Comparison of ENCODE assay signal across 28 mouse cellular contexts in genomic region chr3:154696611-154697010, GRCm38 (mm10). TPM values are rescaled to one million over a fixed set of nuclear protein-coding genes. Genes with fewer than 3 reads are reported as not detected.
DNase-seq lines count a peak whose midpoint lies in the region; ATAC-seq and TF ChIP-seq lines count a peak whose summit lies in the region.
"Had no signal": no experiment of that assay in that cellular context is flagged by ENCODE, and none has a peak within 500 bp of the region (broad histone marks: within the 10 kb centered on the region; RNA-seq: fewer than 3 reads in every experiment).

No protein-coding gene starts in this region.

- peak; percentile 15 for DNase-seq in embryonic facial prominence, embryonic 14.5 days (ENCODE audit: low spot score)
- DNase-seq in embryonic facial prominence, embryonic 10.5 days (ENCODE audit: low spot score): no peak
- peak; percentile 5 to 38 for DNase-seq in lung, adult 18-20 months
- DNase-seq in lung, postnatal 4 days: no peak
- peak; percentile 18 for DNase-seq in A20 (ENCODE audit: low read depth, low spot score)
- no peak for DNase-seq in limb, embryonic 10.5 days (ENCODE audit: low spot score)
- DNase-seq in hindbrain, postnatal 0 days (ENCODE audit: low spot score): no peak
- DNase-seq in kidney, adult 18-20 months: no peak
- DNase-seq: adrenal gland, adult 8-10 months; adrenal gland, postnatal 25 days; B cell, adult 2 months; cerebellum, adult 11-12 months; cerebellum, adult 8-10 months; cerebellum, postnatal 10 days; cerebellum, postnatal 36 days; embryo, embryonic 11 days; forebrain, postnatal 0 days; gastrocnemius, adult 2 months; gastrocnemius, postnatal 14 days; heart, adult 18-20 months; heart, postnatal 14 days; heart, postnatal 4 days had no signal

- peak; percentile 24; the same call in 1 of the 2 replicates for ATAC-seq in embryonic facial prominence, embryonic 14.5 days (ENCODE audit: low read depth)
- no peak for ATAC-seq in hindbrain, postnatal 0 days
- ATAC-seq: forebrain, embryonic 14.5 days; forebrain, postnatal 0 days had no signal

- no peaks in the 10 kb centered on the region for H3K9me3 ChIP-seq in embryonic facial prominence, embryonic 14.5 days (ENCODE audit: control insufficient read depth, low read length)
- H3K9me3 ChIP-seq in embryonic facial prominence, embryonic 10.5 days: no peaks in the 10 kb centered on the region
- no peaks in the 10 kb centered on the region for H3K9me3 ChIP-seq in limb, embryonic 10.5 days (replicated peaks)
- H3K9me3 ChIP-seq in hindbrain, postnatal 0 days (ENCODE audit: low read length): no peaks in the 10 kb centered on the region
- H3K9me3 ChIP-seq: embryonic facial prominence, embryonic 15.5 days; heart, embryonic 10.5 days; heart, embryonic 13.5 days; hindbrain, embryonic 15.5 days had no signal

- H3K9ac ChIP-seq in embryonic facial prominence, embryonic 14.5 days (ENCODE audit: low read depth, low read length): no peak overlapping the region
- H3K9ac ChIP-seq in hindbrain, postnatal 0 days (replicated peaks; ENCODE audit: low read length): no peak overlapping the region
- H3K9ac ChIP-seq: embryonic facial prominence, embryonic 15.5 days; forebrain, postnatal 0 days; heart, embryonic 13.5 days; hindbrain, embryonic 15.5 days had no signal

- no peak overlapping the region for H3K4me3 ChIP-seq in embryonic facial prominence, embryonic 14.5 days (ENCODE audit: low read depth, low read length)
- H3K4me3 ChIP-seq in embryonic facial prominence, embryonic 10.5 days: no peak overlapping the region
- H3K4me3 ChIP-seq in limb, embryonic 10.5 days: no peak overlapping the region
- H3K4me3 ChIP-seq in hindbrain, postnatal 0 days (ENCODE audit: low read length): no peak overlapping the region
- H3K4me3 ChIP-seq: embryonic facial prominence, embryonic 15.5 days; gastrocnemius, adult 2 months; heart, embryonic 10.5 days; heart, embryonic 13.5 days; hindbrain, embryonic 15.5 days had no signal

- no peak for TF ChIP-seq CTCF in hindbrain, postnatal 0 days (IDR thresholded peaks at IDR 0.05; ENCODE audit: low read depth)

- no peak overlapping the region for H3K27ac ChIP-seq in embryonic facial prominence, embryonic 14.5 days (replicated peaks; ENCODE audit: low read depth, low read length)
- H3K27ac ChIP-seq in embryonic facial prominence, embryonic 10.5 days (replicated peaks): no peak overlapping the region
- H3K27ac ChIP-seq in limb, embryonic 10.5 days: peak overlapping the region; percentile 30; the same call in 1 of the 2 replicates
- H3K27ac ChIP-seq in hindbrain, postnatal 0 days: no peak overlapping the region
- H3K27ac ChIP-seq: embryonic facial prominence, embryonic 15.5 days; gastrocnemius, adult 2 months; heart, embryonic 10.5 days; heart, embryonic 13.5 days; hindbrain, embryonic 15.5 days had no signal

- H3K36me3 ChIP-seq in embryonic facial prominence, embryonic 14.5 days (ENCODE audit: control insufficient read depth, insufficient read depth, low read length): no peaks in the 10 kb centered on the region
- no peaks in the 10 kb centered on the region for H3K36me3 ChIP-seq in embryonic facial prominence, embryonic 10.5 days (replicated peaks)
- H3K36me3 ChIP-seq in limb, embryonic 10.5 days: no peaks in the 10 kb centered on the region
- no peaks in the 10 kb centered on the region for H3K36me3 ChIP-seq in hindbrain, postnatal 0 days (ENCODE audit: insufficient read depth, low read length)
- H3K36me3 ChIP-seq: embryonic facial prominence, embryonic 15.5 days; heart, embryonic 10.5 days; heart, embryonic 13.5 days; hindbrain, embryonic 15.5 days had no signal

- peaks cover 4% of the 10 kb centered on the region; the same call in 1 of the 2 replicates for H3K4me1 ChIP-seq in embryonic facial prominence, embryonic 14.5 days (ENCODE audit: control insufficient read depth, insufficient read depth, low read length)
- peaks cover 13% of the 10 kb centered on the region for H3K4me1 ChIP-seq in embryonic facial prominence, embryonic 10.5 days
- H3K4me1 ChIP-seq in limb, embryonic 10.5 days: peaks cover 55% of the 10 kb centered on the region
- peaks cover 15% of the 10 kb centered on the region; the same call in 1 of the 2 replicates for H3K4me1 ChIP-seq in hindbrain, postnatal 0 days (ENCODE audit: insufficient read depth, low read length)

- H3K4me2 ChIP-seq in embryonic facial prominence, embryonic 14.5 days (ENCODE audit: low read depth, low read length): no peak overlapping the region
- no peak overlapping the region for H3K4me2 ChIP-seq in hindbrain, postnatal 0 days (ENCODE audit: low read depth, low read length)
- H3K4me2 ChIP-seq: embryonic facial prominence, embryonic 15.5 days; heart, embryonic 13.5 days; hindbrain, embryonic 15.5 days had no signal

- WGBS in embryonic facial prominence, embryonic 14.5 days: 91% methylated on average over 3 of the region's 3 CpGs
- WGBS in embryonic facial prominence, embryonic 10.5 days: 89% methylated on average over 3 of the region's 3 CpGs
- WGBS in limb, embryonic 10.5 days: 95% methylated on average over 3 of the region's 3 CpGs
- 90% methylated on average over 3 of the region's 3 CpGs for WGBS in hindbrain, postnatal 0 days

- H3K27me3 ChIP-seq in embryonic facial prominence, embryonic 14.5 days (replicated peaks; ENCODE audit: control insufficient read depth, insufficient read depth, low read length): no peaks in the 10 kb centered on the region
- H3K27me3 ChIP-seq in embryonic facial prominence, embryonic 10.5 days (replicated peaks; ENCODE audit: low read depth, poor library complexity, severe bottlenecking): no peaks in the 10 kb centered on the region
- H3K27me3 ChIP-seq in limb, embryonic 10.5 days (ENCODE audit: low read depth, poor library complexity, severe bottlenecking): 0 out of 2 replicates have a peak, but pooled peaks cover 5% of the 10 kb centered on the region
- no peaks in the 10 kb centered on the region for H3K27me3 ChIP-seq in hindbrain, postnatal 0 days (ENCODE audit: insufficient read depth, low read length)
- H3K27me3 ChIP-seq: embryonic facial prominence, embryonic 15.5 days; hindbrain, embryonic 15.5 days had no signal

RNA-seq across cellular contexts. Expression of gene Erich3, which starts 33.0 kb away (rescaled TPM):
- polyA plus RNA-seq in embryonic facial prominence, embryonic 14.5 days (2014; fragmentation: Nextera tagmentation; extraction: Ambion mirVana): 0.46 and 0.58 TPM in 2 replicates
- 0.19 and 0.36 TPM in 2 replicates for polyA plus RNA-seq in embryonic facial prominence, embryonic 10.5 days (2016; fragmentation: Nextera tagmentation; extraction: Ambion mirVana)
- 0.09 TPM in 1 of 2 replicates, not detected in the other for polyA plus RNA-seq in limb, embryonic 10.5 days (2016; fragmentation: Nextera tagmentation; extraction: Ambion mirVana)
- 2.0 and 2.7 TPM in 2 replicates for total RNA-seq in hindbrain, postnatal 0 days (2014; rRNA removed)
- 2.5 and 3.1 TPM in 2 replicates for polyA plus RNA-seq in hindbrain, postnatal 0 days (2015; fragmentation: Nextera tagmentation; extraction: Ambion mirVana)
- total RNA-seq: MEL had no signal

Comparison
In these comparisons a context has a peak if more than half of its experiments do, and no peak if none do; other contexts are left out.
1. DNase-seq: peak in embryonic facial prominence, embryonic 14.5 days (single experiment), lung, adult 18-20 months (2 of 2) and A20 (single experiment); none in embryonic facial prominence, embryonic 10.5 days (single experiment), lung, postnatal 4 days (0 of 2), limb, embryonic 10.5 days (single experiment), hindbrain, postnatal 0 days (single experiment) and kidney, adult 18-20 months (single experiment).